Mouse (Mus musculus) spleen, adult 2 months (tissue): ENCODE results near the gene Bcam.

Source experiments
- CTCF ChIP-seq: fragments of 200-500 bp; IDR thresholded peaks from 2 replicates; pipeline ENCODE4 v1.5.1; 2011; ENCODE audit warnings: mild to moderate bottlenecking, inconsistent platforms; ENCODE audit not compliant: insufficient read depth, insufficient read length, insufficient replicate concordance; ENCODE audit errors: extremely low read depth
- POLR2A ChIP-seq: fragments of 200-500 bp; IDR thresholded peaks from 2 replicates; pipeline ENCODE4 v1.6.1; 2011; ENCODE audit warnings: low read depth, low read length, inconsistent platforms

DNA sequence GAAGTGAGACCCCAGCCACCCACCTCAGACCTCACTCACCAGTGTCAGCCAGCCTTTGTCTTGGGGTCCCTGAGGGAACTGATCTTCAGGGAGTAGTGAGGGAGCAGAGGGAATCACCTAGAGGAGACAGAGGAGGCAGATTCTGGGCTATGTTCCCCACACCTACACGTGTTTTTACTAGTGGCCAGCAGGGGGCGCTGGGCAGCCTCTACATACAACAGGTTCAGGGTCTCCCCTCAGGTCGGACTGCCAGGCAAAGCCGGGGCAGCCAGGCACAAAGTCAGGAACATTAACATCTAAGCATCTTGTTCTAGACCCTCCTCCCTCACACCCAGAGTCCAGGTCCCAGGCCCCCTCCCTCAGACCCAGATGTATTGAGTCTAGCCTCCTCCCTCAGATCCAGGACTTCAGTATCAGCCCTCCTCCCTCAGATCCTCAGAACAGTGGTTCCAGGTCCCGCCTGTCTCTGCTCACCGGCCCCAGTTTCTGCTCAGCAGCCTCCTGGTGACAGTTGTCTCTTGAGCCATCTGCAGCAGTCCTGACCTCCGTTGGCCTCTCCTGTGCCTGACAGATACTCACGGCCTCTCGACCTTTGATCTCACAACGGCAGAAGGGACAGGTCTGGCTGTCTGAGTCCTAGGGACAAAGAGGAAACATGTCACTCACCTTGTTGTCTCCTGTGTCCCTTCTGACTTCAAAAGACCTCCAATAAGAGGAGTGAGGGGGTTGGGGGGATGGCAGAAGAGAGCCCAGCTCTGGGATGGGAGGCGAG lies 14.1 kb upstream of the Bcam start:
- TF ChIP-seq POLR2A, result no peak
- peak; percentile 45; the same call in 1 of the 2 replicates for TF ChIP-seq CTCF
